Mouse (Mus musculus) CH12.LX (cell line): ENCODE measurements around the gene Gm44790. TPM values are rescaled to one million over a fixed set of nuclear protein-coding genes. Genes with fewer than 3 reads are reported as not detected.

Source experiments
- DNase-seq: peaks from one replicate; pipeline ENCODE4 v3.0.0-alpha.2; 2013; ENCODE audit errors: extremely low read depth
- H3K27ac ChIP-seq: 2 replicates; pipeline ENCODE4 v1.5.1; 2012; ENCODE audit warnings: low read depth, mild to moderate bottlenecking, control low read depth, moderate library complexity; ENCODE audit not compliant: insufficient read depth
- H3K27me3 ChIP-seq: replicated peaks from 2 replicates; pipeline ENCODE3; 2012; ENCODE audit warnings: inconsistent platforms
- H3K36me3 ChIP-seq, 2 experiments: replicated peaks in 1 of 2; 2 replicates each; pipeline versions ENCODE3 to v1.6.1; 2012; ENCODE audit warnings: inconsistent platforms in 1 of 2, low read length in 1 of 2, mild to moderate bottlenecking in 1 of 2, mixed read lengths in 1 of 2, moderate library complexity in 1 of 2; ENCODE audit not compliant: control insufficient read depth in 1 of 2, insufficient read depth in 1 of 2
- H3K4me1 ChIP-seq, 2 experiments: 2 replicates each; pipeline ENCODE4 v1.6.1; 2012; ENCODE audit warnings: inconsistent platforms in 1 of 2, moderate library complexity in 1 of 2; ENCODE audit not compliant: insufficient read depth in 2 of 2, control insufficient read depth in 1 of 2
- H3K4me2 ChIP-seq: 2 replicates; pipeline ENCODE4 v1.6.1; 2012; ENCODE audit warnings: low read depth, mild to moderate bottlenecking, control low read depth; ENCODE audit not compliant: poor library complexity, insufficient read depth, severe bottlenecking
- H3K4me3 ChIP-seq, 3 experiments: fragments of 150-350 bp in 1 of 3; sonication (generic) in 1 of 3; replicated peaks in 1 of 3; 2 replicates each; pipeline versions ENCODE3 to v1.5.1; 2011 to 2012; ENCODE audit warnings: low read depth in 2 of 3, low read length in 2 of 3, mild to moderate bottlenecking in 2 of 3, moderate library complexity in 2 of 3, control low read depth in 1 of 3, improper control_type of control experiment in 1 of 3, inconsistent platforms in 1 of 3, mixed read lengths in 1 of 3; ENCODE audit not compliant: poor library complexity in 1 of 3
- H3K79me2 ChIP-seq: replicated peaks from 2 replicates; pipeline ENCODE4 v1.6.1; 2012; ENCODE audit warnings: mild to moderate bottlenecking, moderate library complexity; ENCODE audit not compliant: control insufficient read depth, poor library complexity, insufficient read depth, severe bottlenecking; ENCODE audit errors: extremely low read depth
- H3K9ac ChIP-seq: 2 replicates; pipeline ENCODE4 v1.6.1; 2012; ENCODE audit warnings: low read depth, mild to moderate bottlenecking, control low read depth, moderate library complexity; ENCODE audit not compliant: insufficient read depth
- H3K9me3 ChIP-seq: replicated peaks from 2 replicates; pipeline ENCODE3; 2012; ENCODE audit warnings: low read length, inconsistent platforms, mixed read lengths
- CHD1 ChIP-seq: IDR thresholded peaks from 2 replicates; pipeline ENCODE4 v1.6.1; 2012; ENCODE audit warnings: low read depth, low read length, improper control_type of control experiment, inconsistent platforms
- CTCF ChIP-seq, 2 experiments: IDR thresholded peaks in 1 of 2; conservative IDR thresholded peaks in 1 of 2; 2 replicates each; pipeline ENCODE4 v1.5.1; 2011 to 2012; ENCODE audit warnings: low read depth in 2 of 2, low read length in 2 of 2, improper control_type of control experiment in 1 of 2, inconsistent platforms in 1 of 2, mild to moderate bottlenecking in 1 of 2, moderate library complexity in 1 of 2
- E2F4 ChIP-seq: IDR thresholded peaks from 2 replicates; pipeline ENCODE4 v1.6.1; 2011; ENCODE audit warnings: low read depth, low read length, improper control_type of control experiment; ENCODE audit not compliant: insufficient replicate concordance
- ETS1 ChIP-seq: conservative IDR thresholded peaks from 2 replicates; pipeline ENCODE4 v1.6.1; 2012; ENCODE audit warnings: low read depth, mild to moderate bottlenecking, inconsistent platforms, low read length, improper control_type of control experiment, moderate library complexity
- JUND ChIP-seq: conservative IDR thresholded peaks from 2 replicates; pipeline ENCODE4 v1.6.1; 2011; ENCODE audit warnings: low read depth, low read length, improper control_type of control experiment
- KAT2A ChIP-seq: IDR thresholded peaks from 2 replicates; pipeline ENCODE4 v1.6.1; 2012; ENCODE audit warnings: low read length, improper control_type of control experiment, inconsistent platforms; ENCODE audit not compliant: insufficient replicate concordance
- MYC ChIP-seq: IDR thresholded peaks from 2 replicates; pipeline ENCODE4 v1.6.1; 2011; ENCODE audit warnings: low read depth, mild to moderate bottlenecking, improper control_type of control experiment, low read length
- PAX5 ChIP-seq: IDR thresholded peaks from 2 replicates; pipeline ENCODE4 v1.6.1; 2012; ENCODE audit warnings: low read length, inconsistent platforms, mixed read lengths
- POLR2A ChIP-seq: IDR thresholded peaks from 2 replicates; pipeline ENCODE4 v1.6.1; 2011; ENCODE audit warnings: low read depth, mild to moderate bottlenecking, improper control_type of control experiment, low read length
- POLR2AphosphoS2 ChIP-seq: IDR thresholded peaks from 2 replicates; pipeline ENCODE4 v1.6.1; 2011; ENCODE audit warnings: low read depth, low read length, improper control_type of control experiment
- RAD21 ChIP-seq: IDR thresholded peaks from 2 replicates; pipeline ENCODE4 v1.6.1; 2011; ENCODE audit warnings: low read depth, mild to moderate bottlenecking, low read length, improper control_type of control experiment, moderate library complexity
- TCF12 ChIP-seq: IDR thresholded peaks from 2 replicates; pipeline ENCODE4 v1.6.1; 2014; ENCODE audit warnings: low read depth, mild to moderate bottlenecking, inconsistent platforms, low read length, improper control_type of control experiment
- USF1 ChIP-seq: IDR thresholded peaks from 2 replicates; pipeline ENCODE4 v1.6.1; 2014; ENCODE audit warnings: low read depth, mild to moderate bottlenecking, inconsistent platforms, low read length, improper control_type of control experiment
- USF2 ChIP-seq: conservative IDR thresholded peaks from 2 replicates; pipeline ENCODE4 v1.6.1; 2011; ENCODE audit warnings: low read depth, low read length, improper control_type of control experiment
- ZC3H11A ChIP-seq: IDR thresholded peaks from 2 replicates; pipeline ENCODE4 v1.6.1; 2012; ENCODE audit warnings: low read depth, mild to moderate bottlenecking, inconsistent platforms, low read length, improper control_type of control experiment
- ZKSCAN1 ChIP-seq: IDR thresholded peaks from 2 replicates; pipeline ENCODE4 v1.6.1; 2012; ENCODE audit warnings: low read depth, inconsistent platforms, low read length, improper control_type of control experiment, borderline replicate concordance
- ZMIZ1 ChIP-seq: IDR thresholded peaks from 2 replicates; pipeline ENCODE4 v1.6.1; 2012; ENCODE audit warnings: low read depth, mild to moderate bottlenecking, inconsistent platforms, low read length, improper control_type of control experiment
- dilution Hi-C: fragments of 300-500 bp; cut with MboI; formaldehyde crosslinking; loops from 2 replicates; pipeline ENCODE4 v1.14.3; 2020; ENCODE audit warnings: low sequenced_read_pairs; ENCODE audit not compliant: extremely low pct_unique_long_range_greater_than_20kb, extremely low pct_ligation_motif_present
- in situ Hi-C: fragments of 300-500 bp; cut with MboI; formaldehyde crosslinking; loops from 3 replicates; pipeline ENCODE4 v1.14.3; 2019; ENCODE audit warnings: low sequenced_read_pairs, low pct_ligation_motif_present, low pct_unique_long_range_greater_than_20kb, mixed read lengths
- polyA plus RNA-seq: library from polyadenylated mRNA; unstranded; fragments of >175 nt; gene quantifications from 2 replicates; pipeline ENCODE4 v1.2.1, GENCODE M21; 2012; ENCODE audit warnings: low read depth; ENCODE audit not compliant: insufficient read length
- total RNA-seq, 2 experiments: library from RNA; depleted of rRNA; stranded (reverse); fragments of 300-350 nt in 1 of 2; fragments of >200 nt in 1 of 2; gene quantifications; 2 replicates each; pipeline ENCODE4 v1.2.3; 2012 to 2014

Gene Gm44790
- total RNA-seq (2012; rRNA removed) (not detected in 2 replicates), total RNA-seq (2014; rRNA removed) (not detected in 2 replicates), polyA plus RNA-seq (not detected in 2 replicates)

GRCm38 (mm10) chr6:86426358-86426757, at the start of gene Gm44790:
Gm44790 (plus strand) TSS chr6:86426658.
- H3K27me3 ChIP-seq: no peaks in the 10 kb centered on the region
- dilution Hi-C loops: no loop called here
- in situ Hi-C loops: no loop called here
- H3K27ac ChIP-seq: no peak within 1 kb of the TSS
- no peak within 1 kb of the TSS for H3K9ac ChIP-seq
- no peaks in the 10 kb centered on the region for H3K79me2 ChIP-seq
- H3K4me1 ChIP-seq: no peaks in the 10 kb centered on the region
- H3K36me3 ChIP-seq: peaks cover 43 to 74% of the 10 kb centered on the region in 2 experiments
- no peaks in the 10 kb centered on the region for H3K9me3 ChIP-seq
- H3K4me3 ChIP-seq: no peak within 1 kb of the TSS
- no peak for DNase-seq
- no peak for TF ChIP-seq RAD21
- TF ChIP-seq E2F4: no peak
- no peak for TF ChIP-seq KAT2A
- TF ChIP-seq CTCF (conservative IDR thresholded peaks at IDR 0.05 in 1 of 2, IDR thresholded peaks at IDR 0.05 in 1 of 2; ENCODE audit: low read depth in 2 of 2, low read length in 2 of 2): no peak
- no peak for TF ChIP-seq PAX5
- no peak for TF ChIP-seq USF1
- no peak for TF ChIP-seq ZMIZ1
- no peak for TF ChIP-seq POLR2AphosphoS2
- H3K4me2 ChIP-seq: no peak within 1 kb of the TSS

- peaks cover 26% of the 10 kb centered on the region for H3K79me2 ChIP-seq
- H3K4me1 ChIP-seq: peaks cover 2 to 6% of the 10 kb centered on the region in 2 experiments; a peak in 3 of 4 replicates
- H3K36me3 ChIP-seq: peaks cover 30 to 63% of the 10 kb centered on the region in 2 experiments
- in situ Hi-C loops: no loop called here
- no peak for TF ChIP-seq POLR2A
- no peak for TF ChIP-seq ZC3H11A
- TF ChIP-seq JUND: no peak
- no peak for TF ChIP-seq CHD1
- no peak for TF ChIP-seq TCF12
- no peak for TF ChIP-seq ZKSCAN1
- no peak for TF ChIP-seq POLR2AphosphoS2
- no peak for TF ChIP-seq USF1
- no peak for TF ChIP-seq USF2
- TF ChIP-seq RAD21: no peak
- TF ChIP-seq ETS1: no peak
- no peak for TF ChIP-seq MYC
- TF ChIP-seq CTCF (conservative IDR thresholded peaks at IDR 0.05 in 1 of 2, IDR thresholded peaks at IDR 0.05 in 1 of 2; ENCODE audit: low read depth in 2 of 2, low read length in 2 of 2): no peak
- TF ChIP-seq, all 38 proteins: peak for 0
- H3K27me3 ChIP-seq: no peaks in the 10 kb centered on the region
- no peak overlapping the region for H3K27ac ChIP-seq
- no peak overlapping the region for H3K4me3 ChIP-seq
- no peak overlapping the region for H3K9ac ChIP-seq
- DNase-seq: no peak
- dilution Hi-C loops: no loop called here
- H3K9me3 ChIP-seq: no peaks in the 10 kb centered on the region
- no peak overlapping the region for H3K4me2 ChIP-seq
These were observed 48.1 kb upstream of the Gm44790 start for GRCm38 (mm10) chr6:86378341-86378740.
